Mouse (Mus musculus): ENCODE data around the gene Xkrx.
"Not testable (repeated sequence)": the region's sequence is repeated elsewhere in the genome, so short reads cannot be mapped to it uniquely, and the experiment has no call there.

Xkrx gene

DNA sequence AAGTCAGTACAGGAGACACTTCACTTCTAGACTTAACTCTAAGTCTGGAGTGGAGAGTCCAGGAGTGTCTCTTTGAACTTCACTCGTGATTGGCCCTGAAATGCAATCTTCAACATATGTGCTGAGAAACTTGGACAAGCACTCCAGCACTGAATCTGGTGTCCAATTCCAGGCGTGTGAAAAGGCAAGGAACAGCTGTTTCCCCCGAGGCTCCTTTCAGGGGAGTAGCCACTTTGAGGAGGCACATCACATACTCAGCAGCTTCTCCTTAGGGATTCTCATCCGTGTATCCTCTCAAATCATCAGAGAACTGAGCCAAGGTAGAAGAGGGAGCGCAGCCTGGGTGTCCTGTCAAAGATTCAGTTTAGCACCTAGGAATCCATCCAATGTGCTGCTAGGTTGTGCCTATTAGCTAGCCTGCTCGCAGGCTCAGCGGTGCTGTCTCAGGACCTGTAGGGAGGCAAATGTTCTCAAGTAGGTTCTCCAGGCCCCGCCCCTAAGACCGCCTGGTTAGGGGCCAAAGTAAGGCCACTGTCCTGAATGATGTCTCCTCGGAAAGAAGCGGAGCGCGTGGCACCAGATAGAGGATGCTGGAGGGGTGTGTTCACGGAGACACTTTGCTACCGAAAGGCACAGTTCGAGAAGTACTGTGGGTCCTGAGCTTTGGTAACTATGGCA is at the start of gene Xkrx:
TSS of gene Xkrx (minus strand) at position 34 of the 678 bp plus-strand sequence.
- DNase-seq (ENCODE audit: low spot score in 2 of 2) = peak in 1 of 2 experiments; percentile 3

DNA sequence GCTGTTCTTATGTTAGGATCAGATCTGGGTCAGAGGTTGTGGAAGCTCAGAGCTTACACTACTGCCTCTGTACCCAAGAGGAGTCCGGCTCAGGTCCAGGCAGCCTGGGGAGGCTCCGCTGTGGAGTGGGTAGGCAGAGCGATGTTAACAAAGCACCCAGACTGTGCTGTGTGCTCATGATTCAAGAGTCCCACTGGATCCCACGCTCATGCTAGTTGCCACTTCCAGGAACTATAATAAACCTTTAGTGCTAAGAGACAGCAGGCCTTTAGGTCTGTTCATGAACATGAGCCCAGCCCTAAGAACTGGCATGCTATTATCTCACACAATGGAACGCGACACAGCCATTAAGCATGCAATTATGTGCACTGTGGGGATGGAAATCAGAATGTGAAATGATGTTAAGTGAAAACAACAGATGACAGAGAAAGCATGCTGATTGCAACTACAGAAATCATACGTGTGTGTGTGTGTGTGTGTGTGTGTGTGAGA is 49.3 kb upstream of the Xkrx start:
- no peak for DNase-seq (ENCODE audit: low spot score in 2 of 2)

DNA sequence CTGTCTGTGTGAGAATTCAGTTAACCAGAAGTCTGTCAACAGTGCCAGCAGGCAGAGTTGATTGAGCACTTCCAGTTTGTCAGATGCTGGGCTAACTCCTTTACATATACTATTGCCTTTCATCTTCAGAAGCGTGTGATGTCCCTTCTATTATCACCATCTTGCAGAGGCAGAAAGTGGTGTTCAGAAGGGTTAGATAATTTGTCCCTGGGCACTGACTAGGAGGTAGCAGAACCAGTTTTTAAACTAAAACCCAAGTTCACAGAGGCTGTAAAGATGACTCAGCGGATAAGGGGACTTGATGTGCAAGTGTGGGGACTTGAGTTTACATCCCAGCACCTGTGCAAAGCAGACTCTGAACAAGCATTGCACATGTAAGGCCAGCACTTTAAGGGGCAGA is 46.6 kb upstream of the Xkrx start:
- no peak for DNase-seq (ENCODE audit: low spot score in 2 of 2)

DNA sequence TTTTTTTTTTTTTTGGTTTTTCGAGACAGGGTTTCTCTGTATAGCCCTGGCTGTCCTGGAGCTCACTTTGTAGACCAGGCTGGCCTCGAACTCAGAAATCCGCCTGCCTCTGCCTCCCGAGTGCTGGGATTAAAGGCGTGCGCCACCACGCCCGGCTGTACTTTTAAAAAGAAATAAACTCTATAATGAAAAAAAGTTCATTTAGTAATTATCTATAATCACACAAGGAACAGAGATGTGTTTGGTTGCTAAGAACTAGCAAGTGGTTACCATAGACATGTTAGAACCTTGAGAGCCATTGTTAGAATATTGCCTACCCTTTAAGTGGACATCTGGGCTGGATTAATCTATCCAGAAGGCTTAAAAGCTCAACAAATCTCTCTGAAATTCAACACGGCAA is 25.3 kb upstream of the Xkrx start, which contains the start of gene Arl13a:
TSS of gene Arl13a (plus strand) at position 301 of the 400 bp plus-strand sequence.
- DNase-seq (ENCODE audit: low spot score in 2 of 2) = not testable (repeated sequence)

DNA sequence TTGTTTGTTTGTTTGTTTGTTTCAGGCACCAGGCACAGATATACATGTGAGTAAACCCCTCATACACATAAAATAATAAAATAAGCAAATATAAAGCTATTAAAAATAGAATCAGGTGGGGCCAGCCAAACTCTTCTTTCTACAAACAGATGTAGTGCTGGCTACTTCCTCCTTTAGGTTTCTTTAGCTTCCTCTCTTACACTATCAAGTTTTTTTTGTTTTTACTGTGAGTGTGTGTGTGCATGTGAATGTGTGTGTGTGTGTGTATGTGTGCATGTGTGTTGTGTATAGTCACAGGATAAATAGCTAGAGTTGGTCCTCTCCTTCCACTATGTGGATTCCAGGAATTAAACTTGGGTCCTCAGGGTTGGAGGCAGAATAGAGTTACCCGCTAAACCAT is 12.8 kb upstream of the Xkrx start:
- no peak for DNase-seq (ENCODE audit: low spot score in 2 of 2)

GRCm38 (mm10) chrX:134170584-134170983 is 8.7 kb upstream of the Xkrx start:
- no peak for DNase-seq (ENCODE audit: low spot score in 2 of 2)

DNA sequence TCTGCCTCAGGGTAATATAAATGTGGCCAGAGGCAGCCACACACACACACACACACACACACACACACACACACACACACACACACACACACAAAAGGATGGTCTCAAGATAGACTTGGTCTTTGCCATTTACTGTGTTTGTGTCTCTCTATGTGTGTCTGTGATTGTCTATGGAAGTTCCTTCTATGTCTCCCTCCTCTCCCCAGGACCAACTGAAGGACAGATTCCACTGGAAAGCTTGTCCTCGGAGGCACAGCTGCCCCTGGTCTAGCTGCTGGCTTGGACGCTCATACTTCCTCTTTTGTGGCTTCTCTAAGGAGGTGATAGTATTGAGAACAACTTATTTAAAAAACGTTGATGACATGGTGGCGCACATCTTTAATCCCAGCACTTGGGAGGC is 1.6 kb upstream of the Xkrx start:
- DNase-seq (ENCODE audit: low spot score in 2 of 2) = no peak

GRCm38 (mm10) chrX:134162826-134163225 is 950 bp upstream of the Xkrx start:
- DNase-seq (ENCODE audit: low spot score in 2 of 2) = peak; percentile 12 to 20

GRCm38 (mm10) chrX:134160442-134160841 is 1.4 kb downstream of the Xkrx start:
- DNase-seq (ENCODE audit: low spot score in 2 of 2) = no peak

GRCm38 (mm10) chrX:134158151-134158550 is 3.7 kb downstream of the Xkrx start:
- DNase-seq (ENCODE audit: low spot score in 2 of 2) = peak; percentile 49 to 52

DNA sequence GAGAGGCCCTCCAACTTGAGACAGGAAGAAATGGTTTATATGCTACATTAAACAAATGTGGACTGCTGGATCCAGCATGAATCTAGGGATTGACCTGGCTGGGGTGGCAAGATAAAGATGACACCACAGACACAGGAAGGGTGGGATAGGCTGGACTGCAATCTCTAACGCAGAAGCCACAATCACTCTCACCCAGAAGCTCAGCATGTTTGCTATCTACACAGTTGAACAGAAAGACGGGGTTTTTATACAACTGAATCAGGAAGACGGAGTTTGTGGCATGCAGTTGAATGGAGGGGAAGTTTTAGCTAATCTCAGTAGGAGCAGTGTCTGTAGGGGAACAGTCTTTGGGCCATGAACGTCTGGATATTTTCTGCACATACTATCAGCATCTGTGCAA is 19.9 kb downstream of the Xkrx start:
- DNase-seq (ENCODE audit: low spot score in 2 of 2) = no peak

DNA sequence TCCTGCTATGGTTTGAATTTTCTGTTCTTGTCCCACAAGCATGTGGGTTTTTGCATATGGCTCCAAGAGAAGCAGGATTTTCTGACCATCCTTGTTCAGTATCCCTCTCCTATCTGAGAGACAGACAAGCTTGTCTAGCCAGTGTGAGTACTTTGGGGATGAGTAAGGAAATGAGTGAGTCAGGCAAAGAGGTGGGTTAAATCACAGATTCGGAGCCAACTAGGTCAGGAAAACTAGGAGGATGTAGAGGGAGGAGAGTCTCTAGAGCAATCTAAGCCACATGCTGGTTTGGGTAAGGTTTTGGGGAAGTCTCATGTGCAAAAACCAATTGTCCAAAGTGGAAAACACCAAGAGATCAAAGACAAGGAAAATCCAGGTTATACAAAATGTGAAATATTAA is 20.3 kb downstream of the Xkrx start:
- no peak for DNase-seq (ENCODE audit: low spot score in 2 of 2)

DNA sequence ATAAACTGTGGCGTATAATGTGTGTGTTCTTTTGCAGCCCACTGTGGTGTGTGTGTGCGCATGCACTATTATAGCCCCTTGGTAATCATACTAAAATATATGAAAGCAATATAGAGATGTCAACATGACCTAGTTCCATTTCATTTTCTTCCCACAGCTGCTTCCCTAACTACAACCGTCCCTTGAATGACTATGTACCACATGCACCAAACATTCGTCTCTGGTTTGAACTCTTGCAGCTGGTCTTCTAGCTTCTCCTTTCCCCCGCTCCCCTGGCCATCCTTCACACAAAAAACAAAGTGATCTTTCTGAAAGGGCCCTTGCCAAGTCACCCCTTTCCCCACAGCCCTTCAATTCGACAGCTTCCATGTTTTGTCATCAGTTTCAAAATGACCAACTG is 21.9 kb downstream of the Xkrx start:
- DNase-seq (ENCODE audit: low spot score in 2 of 2) = no peak

DNA sequence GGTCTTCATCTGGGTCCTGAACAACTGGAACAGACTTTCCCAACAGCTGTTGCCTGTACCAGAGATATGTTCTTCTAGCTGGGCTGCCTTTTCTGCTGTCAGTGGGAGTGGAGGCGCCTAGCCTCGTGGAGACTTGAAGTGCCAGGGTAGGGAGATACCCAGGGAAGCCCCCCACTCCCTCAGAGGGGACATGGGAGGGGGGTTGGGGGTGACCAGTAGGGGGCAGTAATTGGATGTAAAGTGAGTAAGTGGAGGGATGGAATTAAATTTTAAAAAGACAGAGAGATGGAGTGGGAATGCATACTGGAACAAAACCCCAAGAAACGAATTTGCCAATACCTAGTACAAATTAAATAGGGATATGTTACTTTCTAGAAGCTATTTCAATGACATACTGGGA is 28.1 kb downstream of the Xkrx start:
- peak in 1 of 2 experiments; percentile 59 for DNase-seq (ENCODE audit: low spot score in 2 of 2)

DNA sequence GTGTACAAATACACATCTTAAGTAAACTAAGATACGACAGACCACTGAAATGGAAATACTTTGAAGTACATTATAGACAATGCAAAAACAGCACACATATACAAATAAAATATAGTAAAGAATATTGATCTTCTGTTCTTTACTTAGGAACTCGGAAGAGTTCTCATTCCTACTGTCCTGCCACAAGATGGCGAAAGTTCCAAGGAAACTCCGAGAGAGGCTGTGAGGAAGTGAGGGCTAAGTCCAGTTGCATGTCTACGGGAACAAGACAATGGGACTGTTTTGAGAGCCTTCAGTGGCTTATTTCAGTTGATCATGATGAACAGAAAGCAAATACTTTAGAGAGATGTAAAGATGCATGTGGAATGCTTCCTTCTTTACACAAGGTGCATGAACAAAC is 29.6 kb downstream of the Xkrx start:
- no peak for DNase-seq (ENCODE audit: low spot score in 2 of 2)

- no peak for DNase-seq (ENCODE audit: low spot score in 2 of 2)
These were observed 33.3 kb downstream of the Xkrx start for GRCm38 (mm10) chrX:134128549-134128948.

DNA sequence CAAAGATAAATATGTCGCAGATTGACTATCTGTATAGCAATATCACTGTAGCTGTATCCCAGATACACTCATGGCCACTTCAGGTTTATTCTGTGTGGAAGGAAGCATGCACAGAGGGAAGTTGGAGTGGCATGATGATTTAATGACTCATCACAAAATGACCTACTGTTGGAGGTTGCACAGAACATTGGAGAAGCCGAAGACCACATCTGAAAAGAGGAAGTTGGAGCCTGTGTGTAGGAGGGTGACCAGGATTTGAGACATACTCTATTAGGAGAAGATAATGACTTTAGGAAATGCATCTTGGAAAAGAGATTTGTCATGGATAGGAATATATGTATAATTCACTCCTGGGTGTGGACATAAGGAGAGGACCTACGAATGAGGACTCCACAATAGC is 45.5 kb downstream of the Xkrx start:
- DNase-seq (ENCODE audit: low spot score in 2 of 2) = no peak

- DNase-seq (ENCODE audit: low spot score in 2 of 2) = no peak
These were observed 50.1 kb downstream of the Xkrx start for GRCm38 (mm10) chrX:134111767-134112166.

DNA sequence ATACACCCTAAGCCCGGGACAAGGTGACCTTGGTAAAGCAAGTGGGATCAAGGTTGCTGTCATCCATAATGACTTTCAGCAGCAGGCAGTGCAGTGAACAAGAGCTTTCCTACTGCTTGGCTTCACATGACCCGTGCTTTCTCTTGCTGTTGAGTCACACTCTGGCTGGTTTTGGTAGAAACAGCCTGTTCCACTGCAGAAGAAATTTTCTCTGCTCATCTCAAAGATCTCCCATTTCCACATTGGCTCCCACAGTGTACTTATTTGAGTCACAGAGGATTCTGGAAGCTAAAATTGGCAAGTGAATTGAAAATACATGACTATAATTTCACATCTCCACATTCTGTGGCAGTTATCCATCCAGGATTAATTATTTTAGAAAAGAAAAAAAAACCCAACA is 59.2 kb downstream of the Xkrx start:
- no peak for DNase-seq (ENCODE audit: low spot score in 2 of 2)
